Mouse (Mus musculus) olfactory bulb, adult 2 months (tissue): ENCODE data around the gene Gm11034.

ENCODE experiments used
- CTCF ChIP-seq: fragments of 200-500 bp; IDR thresholded peaks from 2 replicates; pipeline ENCODE4 v1.5.1; 2012; ENCODE audit warnings: low read depth, mild to moderate bottlenecking, low read length, moderate library complexity; ENCODE audit not compliant: insufficient read depth
- POLR2A ChIP-seq: fragments of 200-500 bp; IDR thresholded peaks from 2 replicates; pipeline ENCODE4 v1.6.1; 2012; ENCODE audit warnings: mild to moderate bottlenecking, low read depth, low read length, moderate library complexity; ENCODE audit not compliant: insufficient read depth

DNA sequence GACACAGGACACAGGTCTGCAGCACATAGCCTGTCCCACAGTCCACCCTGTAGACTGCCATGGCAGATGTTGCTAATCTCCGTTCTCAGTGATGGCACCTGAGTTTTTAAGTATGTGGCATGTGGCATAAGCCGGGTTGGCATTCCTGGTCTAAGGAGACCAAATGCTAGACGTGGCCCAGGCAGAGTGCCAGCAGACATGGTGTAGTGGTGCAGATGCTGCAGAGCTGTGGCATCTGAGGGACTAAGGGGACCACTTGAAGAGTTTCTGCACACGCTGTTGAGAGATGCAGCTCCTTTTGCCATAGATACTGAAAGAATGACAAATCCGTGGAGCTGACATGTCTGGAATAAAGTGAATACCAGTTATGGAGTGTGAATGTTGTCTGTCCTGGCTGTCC, 9.2 kb upstream of the Gm11034 start:
- no peak for TF ChIP-seq POLR2A
- TF ChIP-seq CTCF = no peak
